Mouse (Mus musculus) midbrain, embryonic 12.5 days (tissue): Measurements from ENCODE around the gene Dpy30. TPM values are rescaled to one million over a fixed set of nuclear protein-coding genes. Genes with fewer than 3 reads are reported as not detected.
A peak's percentile ranks its signal among the peaks of the same experiment; 100 is the strongest.

Experiments used
- ATAC-seq: fragments of 200-750 bp; cut with Nextera tagmentation; 2 replicates; pipeline ENCODE4 v1.8.0; 2017; ENCODE audit warnings: low read depth, moderate TSS enrichment, moderate library complexity; ENCODE audit not compliant: low FRiP score
- H3K27ac ChIP-seq: fragments of 300-500 bp; sonication (generic); replicated peaks from 2 replicates; pipeline ENCODE4 v1.5.1; 2016; ENCODE audit warnings: mild to moderate bottlenecking
- H3K27me3 ChIP-seq: fragments of 300-500 bp; sonication (generic); 2 replicates; pipeline ENCODE4 v1.6.1; 2016; ENCODE audit warnings: mild to moderate bottlenecking
- H3K36me3 ChIP-seq: fragments of 300-500 bp; sonication (generic); 2 replicates; pipeline ENCODE4 v1.6.1; 2016
- H3K4me1 ChIP-seq: fragments of 300-500 bp; sonication (generic); 2 replicates; pipeline ENCODE4 v1.6.1; 2016
- H3K4me2 ChIP-seq: fragments of 300-500 bp; sonication (generic); replicated peaks from 2 replicates; pipeline ENCODE4 v1.6.1; 2016; ENCODE audit warnings: mild to moderate bottlenecking, moderate library complexity
- H3K4me3 ChIP-seq: fragments of 300-500 bp; sonication (generic); 2 replicates; pipeline ENCODE4 v1.5.1; 2016; ENCODE audit warnings: mild to moderate bottlenecking
- H3K9ac ChIP-seq: fragments of 300-500 bp; sonication (generic); replicated peaks from 2 replicates; pipeline ENCODE4 v1.6.1; 2016; ENCODE audit warnings: mild to moderate bottlenecking, moderate library complexity
- H3K9me3 ChIP-seq: fragments of 300-500 bp; sonication (generic); 2 replicates; pipeline ENCODE4 v1.6.1; 2016; ENCODE audit warnings: mild to moderate bottlenecking
- WGBS: fragments of 180-500 bp; shearing (Covaris S2); methylation state at CpG from one replicate; pipeline ENCODE4 v1.1.7; 2016; 5-methylcytosine and 5-hydroxymethylcytosine counted together
- polyA plus RNA-seq: library from polyadenylated mRNA; unstranded; fragments of >200 nt; fragmentation: Nextera tagmentation; extraction: Ambion mirVana; gene quantifications from 2 replicates; pipeline ENCODE4 v1.2.1, GENCODE M21; 2016

Dpy30 gene
- polyA plus RNA-seq, 1 experiment from 2014 or later, result 239 TPM

DNA sequence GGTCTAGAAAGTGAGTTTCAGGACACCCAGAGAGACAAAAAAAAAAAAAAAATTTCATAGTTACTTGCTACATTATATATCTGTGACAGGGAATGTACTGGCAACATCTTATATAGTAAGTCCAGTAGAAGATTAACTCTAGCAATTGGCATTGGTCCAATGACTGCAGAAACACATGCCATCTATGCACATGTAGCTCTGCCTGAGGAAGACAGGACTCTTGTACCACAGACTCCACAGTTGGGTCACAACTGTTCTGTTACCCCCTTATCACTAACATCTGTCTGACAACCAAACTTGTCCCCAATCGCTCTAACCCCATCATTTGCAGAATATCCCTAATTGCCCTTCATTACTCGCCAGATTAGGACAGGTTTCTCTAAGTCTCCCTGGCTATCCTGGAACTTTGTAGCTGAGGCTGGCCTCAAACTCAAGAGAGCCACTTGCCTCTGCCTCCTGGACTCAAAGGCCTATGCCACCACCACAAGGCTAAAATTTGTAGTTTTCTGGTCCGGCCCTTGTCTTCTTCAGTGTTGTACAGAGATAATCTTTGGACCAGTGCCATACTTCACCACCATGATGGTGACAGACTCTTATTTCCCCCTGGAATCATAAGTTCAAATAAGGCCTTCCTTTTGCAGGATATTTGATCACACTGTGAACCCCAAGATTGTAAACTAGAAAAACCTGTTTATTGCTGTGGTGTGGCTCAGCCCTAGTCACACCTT lies 52.0 kb downstream of the Dpy30 start:
- H3K9me3 ChIP-seq, result no peaks in the 10 kb centered on the region
- no peak overlapping the region for H3K4me2 ChIP-seq
- no peaks in the 10 kb centered on the region for H3K36me3 ChIP-seq
- no peaks in the 10 kb centered on the region for H3K27me3 ChIP-seq
- H3K4me3 ChIP-seq, result no peak overlapping the region
- 97% methylated on average over 3 of the region's 3 CpGs for WGBS
- no peak overlapping the region for H3K9ac ChIP-seq
- no peak for ATAC-seq
- H3K27ac ChIP-seq, result no peak overlapping the region
- H3K4me1 ChIP-seq, result no peaks in the 10 kb centered on the region

DNA sequence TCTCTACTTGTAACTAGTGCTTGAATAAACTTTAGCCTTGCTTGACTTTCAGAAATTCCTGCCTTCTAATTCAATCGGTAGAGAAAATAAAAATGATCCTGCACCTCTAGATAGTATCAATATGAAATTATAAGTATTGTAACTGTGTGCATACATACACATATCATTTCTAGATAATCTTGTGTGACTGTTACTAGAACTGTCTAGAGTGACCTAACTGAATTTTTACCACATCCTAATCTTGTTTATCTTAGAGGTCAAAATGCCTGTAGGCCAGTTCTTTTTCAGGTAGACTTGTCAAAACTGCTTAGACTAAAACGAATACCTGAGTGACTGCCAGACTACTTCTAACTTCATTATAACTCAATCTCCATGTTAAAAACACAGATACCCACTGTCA lies 53.5 kb downstream of the Dpy30 start:
- no peak overlapping the region for H3K27ac ChIP-seq
- no peaks in the 10 kb centered on the region for H3K36me3 ChIP-seq
- H3K4me2 ChIP-seq, result no peak overlapping the region
- H3K4me1 ChIP-seq, result peaks cover 8% of the 10 kb centered on the region
- H3K27me3 ChIP-seq, result no peaks in the 10 kb centered on the region
- WGBS, result 91% methylated on average over 2 of the region's 2 CpGs
- no peak overlapping the region for H3K4me3 ChIP-seq
- no peak overlapping the region for H3K9ac ChIP-seq
- no peaks in the 10 kb centered on the region for H3K9me3 ChIP-seq
- no peak for ATAC-seq

DNA sequence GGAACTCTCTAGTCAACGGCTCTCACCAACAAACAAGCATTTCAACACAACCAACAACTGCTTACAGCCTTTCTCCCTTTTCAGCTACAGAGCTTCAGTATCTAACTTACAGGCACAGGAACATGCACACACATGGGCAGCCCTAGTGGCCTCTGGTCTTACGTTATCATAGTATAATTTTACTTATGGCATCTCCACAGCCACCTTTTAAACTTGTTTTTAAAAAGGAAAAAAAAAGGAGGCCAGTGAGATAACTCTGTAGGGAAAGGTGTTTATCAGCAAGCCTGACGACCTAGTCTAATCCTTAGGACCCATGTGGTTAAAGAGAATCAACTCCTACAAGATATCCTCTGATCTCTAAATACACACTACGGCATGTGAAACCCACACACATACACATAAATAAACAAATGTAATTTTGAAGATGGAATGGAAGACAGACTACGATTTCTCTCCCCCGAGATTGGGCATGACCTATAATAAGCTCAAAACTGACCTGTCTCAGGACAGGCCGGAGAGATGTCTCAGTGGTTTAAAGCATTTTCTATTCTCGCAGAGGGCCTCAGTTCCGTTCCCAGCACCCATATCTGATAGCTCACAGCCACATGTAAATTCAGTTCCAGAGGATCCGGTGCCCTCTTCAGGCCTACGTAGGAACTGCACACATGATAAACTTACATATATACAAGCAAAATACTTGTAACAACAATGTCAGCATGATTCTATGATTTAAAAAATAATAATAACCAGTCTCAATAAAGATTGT lies 56.1 kb downstream of the Dpy30 start:
- Histone ChIP-seq H3K4me1 (peaks cover 18% of the 10 kb centered on the region), H3K27me3 (no peaks in the 10 kb centered on the region), H3K9ac (no peak overlapping the region), H3K4me2 (no peak overlapping the region), H3K27ac (no peak overlapping the region), H3K9me3 (no peaks in the 10 kb centered on the region), H3K4me3 (no peak overlapping the region), H3K36me3 (no peaks in the 10 kb centered on the region)
- 90% methylated on average over 11 of the region's 11 CpGs for whole genome bisulfite sequencing
- no peak for ATAC-seq

DNA sequence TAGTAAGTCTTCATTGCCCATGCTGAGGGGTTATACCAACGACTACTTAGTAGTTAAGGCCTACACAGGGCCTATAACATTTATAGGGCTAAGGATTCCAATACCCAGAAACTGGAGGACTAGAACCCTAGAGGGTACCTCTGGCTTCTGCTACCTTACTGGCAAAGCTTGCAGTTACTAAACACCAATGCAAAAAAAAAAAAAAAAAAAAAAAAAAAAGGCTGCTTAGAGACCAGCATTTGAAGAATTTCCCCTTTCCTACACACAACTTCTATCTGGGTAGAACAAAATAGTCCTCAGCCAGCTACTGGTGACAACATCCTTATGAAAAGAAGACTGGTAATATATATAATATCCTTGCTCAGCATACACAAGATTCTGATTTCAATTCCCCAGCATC lies 58.1 kb downstream of the Dpy30 start:
- Histone ChIP-seq H3K9ac (no peak overlapping the region), H3K27ac (peak overlapping the region; percentile 62; the same call in 1 of the 2 replicates)

GRCm38 (mm10) chr17:74265156-74265505 lies 58.6 kb downstream of the Dpy30 start:
- peak overlapping the region; percentile 62 for H3K27ac ChIP-seq
- H3K4me1 ChIP-seq, result peaks cover 18% of the 10 kb centered on the region
- H3K4me3 ChIP-seq, result no peak overlapping the region
- H3K27me3 ChIP-seq, result no peaks in the 10 kb centered on the region
- H3K36me3 ChIP-seq, result no peaks in the 10 kb centered on the region
- 3% methylated on average over 5 of the region's 5 CpGs for WGBS
- H3K4me2 ChIP-seq, result no peak overlapping the region
- no peaks in the 10 kb centered on the region for H3K9me3 ChIP-seq
- peak; percentile 72 for ATAC-seq
- H3K9ac ChIP-seq, result peak overlapping the region; percentile 31

More for the DNA sequence above, 58.1 kb downstream of the Dpy30 start:
- Histone ChIP-seq H3K27me3 (no peaks in the 10 kb centered on the region), H3K4me2 (no peak overlapping the region), H3K4me1 (peaks cover 18% of the 10 kb centered on the region), H3K4me3 (no peak overlapping the region), H3K9me3 (no peaks in the 10 kb centered on the region), H3K36me3 (no peaks in the 10 kb centered on the region)
- WGBS, result 48% methylated on average over 1 of the region's 1 CpGs
- ATAC-seq, result no peak

DNA sequence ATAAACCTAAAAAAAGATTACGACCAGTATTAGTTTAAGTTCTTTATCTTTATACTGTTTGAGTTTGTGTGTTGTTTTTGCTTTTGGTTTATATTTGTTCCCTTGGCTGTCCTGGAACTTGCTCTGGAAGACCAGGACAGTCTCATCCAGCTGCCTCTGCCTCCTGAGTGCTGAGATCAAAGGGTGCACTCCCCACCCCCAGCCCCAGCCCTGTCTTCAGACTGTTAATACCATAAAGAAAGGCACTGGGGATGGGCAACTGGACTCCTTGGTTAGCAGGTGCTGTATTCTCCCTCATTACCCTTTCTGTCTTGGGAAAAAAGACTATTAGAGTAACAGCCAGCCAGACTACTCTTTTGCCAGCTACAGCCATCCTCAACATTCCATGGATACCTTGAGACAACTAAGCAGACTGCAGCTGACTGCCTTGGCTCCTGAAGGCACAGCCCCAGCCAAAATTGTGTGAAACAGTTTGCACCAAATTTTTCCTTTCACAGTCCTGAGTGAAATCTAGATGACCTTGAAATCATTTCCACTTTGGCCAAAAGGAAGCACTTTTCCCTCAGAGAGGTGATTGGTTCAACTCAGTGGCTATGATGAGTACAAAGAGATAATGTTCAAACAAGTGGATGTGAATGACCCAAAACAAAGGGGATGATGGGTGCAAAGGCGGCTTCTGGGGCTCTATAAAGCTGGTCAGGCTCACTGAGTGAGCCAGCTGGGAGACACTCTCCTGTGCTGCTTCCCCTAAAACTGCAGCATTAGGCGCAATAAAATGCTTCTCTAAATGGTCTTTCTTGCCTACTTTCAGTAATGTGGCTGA lies 59.2 kb downstream of the Dpy30 start:
- Histone ChIP-seq H3K4me2 (0 out of 2 replicates have a peak overlapping the region, but pooled peaks have one; percentile 7), H3K27ac (peak overlapping the region; percentile 62), H3K9me3 (no peaks in the 10 kb centered on the region), H3K4me3 (no peak overlapping the region), H3K36me3 (no peaks in the 10 kb centered on the region), H3K9ac (peak overlapping the region; percentile 31; the same call in 1 of the 2 replicates), H3K27me3 (no peaks in the 10 kb centered on the region), H3K4me1 (peaks cover 18% of the 10 kb centered on the region)
- ATAC-seq, result peak; percentile 49; the same call in 1 of the 2 replicates
- 45% methylated on average over 3 of the region's 3 CpGs for WGBS

GRCm38 (mm10) chr17:74262415-74262814 lies 61.3 kb downstream of the Dpy30 start:
- H3K9me3 ChIP-seq, result no peaks in the 10 kb centered on the region
- H3K27me3 ChIP-seq, result no peaks in the 10 kb centered on the region
- H3K27ac ChIP-seq, result no peak overlapping the region
- peaks cover 18% of the 10 kb centered on the region for H3K4me1 ChIP-seq
- H3K36me3 ChIP-seq, result peaks cover 3% of the 10 kb centered on the region; the same call in 1 of the 2 replicates
- no peak overlapping the region for H3K4me3 ChIP-seq
- no peak overlapping the region for H3K4me2 ChIP-seq
- no peak overlapping the region for H3K9ac ChIP-seq
- WGBS, result 77% methylated on average over 3 of the region's 3 CpGs
- no peak for ATAC-seq

Other genes with a start within 250 kb of the Dpy30 start
- gene Memo1, start 28.4 kb downstream of the Dpy30 start, polyA plus RNA-seq, result 71.1 and 72.1 TPM in 2 replicates
- gene Spast, start 15.0 kb upstream of the Dpy30 start, polyA plus RNA-seq, result 41.1 and 46.8 TPM in 2 replicates
- gene Slc30a6, start 71.7 kb upstream of the Dpy30 start, polyA plus RNA-seq, result 28.7 and 30.0 TPM in 2 replicates
- gene Nlrc4, start 135.2 kb upstream of the Dpy30 start, polyA plus RNA-seq, result 0.21 and 0.26 TPM in 2 replicates
- 57.0 and 57.6 TPM in 2 replicates for gene Yipf4, start 165.5 kb upstream of the Dpy30 start, polyA plus RNA-seq
- gene Birc6, start 204.4 kb upstream of the Dpy30 start, polyA plus RNA-seq, result 108 and 112 TPM in 2 replicates